Mouse (Mus musculus) kidney, adult 2 months (tissue): ENCODE data around the gene Tnpo2. TPM values are rescaled to one million over a fixed set of nuclear protein-coding genes. Genes with fewer than 3 reads are reported as not detected.
A peak's percentile ranks its signal among the peaks of the same experiment; 100 is the strongest.

Experiments
- DNase-seq: peaks from one replicate; pipeline ENCODE4 v3.0.0; 2021
- H3K27ac ChIP-seq: fragments of 200-500 bp; 2 replicates; pipeline ENCODE4 v1.5.1; 2012; ENCODE audit warnings: low read depth, low read length, control low read depth, inconsistent platforms; ENCODE audit not compliant: insufficient read depth
- H3K27me3 ChIP-seq: fragments of 200-500 bp; replicated peaks from 2 replicates; pipeline ENCODE4 v1.6.1; 2012; ENCODE audit warnings: mild to moderate bottlenecking, moderate library complexity, low read length, inconsistent platforms; ENCODE audit not compliant: control insufficient read depth, insufficient read depth
- H3K36me3 ChIP-seq: fragments of 200-500 bp; 2 replicates; pipeline ENCODE4 v1.6.1; 2012; ENCODE audit warnings: mild to moderate bottlenecking, moderate library complexity, low read length, inconsistent platforms; ENCODE audit not compliant: control insufficient read depth, insufficient read depth
- H3K4me1 ChIP-seq: fragments of 200-500 bp; 2 replicates; pipeline ENCODE4 v1.6.1; 2011; ENCODE audit warnings: low read length; ENCODE audit not compliant: control insufficient read depth, insufficient read depth
- H3K4me3 ChIP-seq: fragments of 200-500 bp; 2 replicates; pipeline ENCODE4 v1.5.1; 2011; ENCODE audit warnings: mild to moderate bottlenecking, low read depth, low read length, control low read depth; ENCODE audit not compliant: insufficient read depth
- CTCF ChIP-seq: fragments of 200-500 bp; conservative IDR thresholded peaks from 2 replicates; pipeline ENCODE4 v1.5.1; 2011; ENCODE audit warnings: low read depth, mild to moderate bottlenecking, control low read depth, low read length, moderate library complexity, mixed read lengths; ENCODE audit not compliant: insufficient read depth, insufficient read length
- POLR2A ChIP-seq: fragments of 200-500 bp; IDR thresholded peaks from one replicate; pipeline ENCODE4 v1.6.1; 2011; ENCODE audit warnings: low read depth, low read length, control low read depth
- WGBS: fragments of 180-500 bp; shearing (Covaris S2); methylation state at CpG from one replicate; pipeline ENCODE4 v1.1.7; 2018; 5-methylcytosine and 5-hydroxymethylcytosine counted together
- polyA plus RNA-seq: library from polyadenylated mRNA; depleted of rRNA; stranded (reverse); fragments of >200 nt; gene quantifications from 2 replicates; pipeline ENCODE4 v1.2.3, GENCODE M21; 2012

The Tnpo2 gene
- polyA plus RNA-seq, 1 experiment = 36.1 TPM

GRCm38 (mm10) chr8:85071514-85072281, 35.0 kb downstream of the Tnpo2 start, which contains the start of gene Dhps:
Gene Dhps, plus strand, starts transcription at chr8:85071757.
- DNase-seq = peak; percentile 95
- WGBS = under 1% methylated on average over 68 of the region's 68 CpGs
- H3K4me1 ChIP-seq = peaks cover 10% of the 10 kb centered on the region; the same call in 1 of the 2 replicates
- TF ChIP-seq CTCF = no peak
- TF ChIP-seq POLR2A = peak; percentile 38
- H3K27ac ChIP-seq = peak within 1 kb of the TSS; percentile 90
- H3K27me3 ChIP-seq = no peaks in the 10 kb centered on the region
- peak within 1 kb of the TSS; percentile 76 for H3K4me3 ChIP-seq
- H3K36me3 ChIP-seq = no peaks in the 10 kb centered on the region

- DNase-seq = no peak
- peaks cover 10% of the 10 kb centered on the region; the same call in 1 of the 2 replicates for H3K4me1 ChIP-seq
Measured at GRCm38 (mm10) chr8:85072364-85072929, 35.7 kb downstream of the Tnpo2 start.

GRCm38 (mm10) chr8:85073041-85073612, 36.4 kb downstream of the Tnpo2 start:
- DNase-seq = no peak
- H3K27ac ChIP-seq = no peak overlapping the region
- no peak overlapping the region for H3K4me3 ChIP-seq
- no peaks in the 10 kb centered on the region for H3K36me3 ChIP-seq
- 91% methylated on average over 15 of the region's 15 CpGs for WGBS
- H3K4me1 ChIP-seq = peaks cover 10% of the 10 kb centered on the region; the same call in 1 of the 2 replicates
- TF ChIP-seq CTCF = no peak
- no peak for TF ChIP-seq POLR2A
- H3K27me3 ChIP-seq = no peaks in the 10 kb centered on the region

More at GRCm38 (mm10) chr8:85072364-85072929, 35.7 kb downstream of the Tnpo2 start:
- TF ChIP-seq POLR2A (no peak), CTCF (no peak)
- no peaks in the 10 kb centered on the region for H3K36me3 ChIP-seq
- peak overlapping the region; percentile 54 for H3K27ac ChIP-seq
- H3K27me3 ChIP-seq = no peaks in the 10 kb centered on the region
- peak overlapping the region; percentile 76 for H3K4me3 ChIP-seq
- 22% methylated on average over 9 of the region's 9 CpGs for WGBS

GRCm38 (mm10) chr8:85074167-85074566, 37.5 kb downstream of the Tnpo2 start:
- Histone ChIP-seq H3K4me1 (peaks cover 10% of the 10 kb centered on the region; the same call in 1 of the 2 replicates), H3K36me3 (no peaks in the 10 kb centered on the region), H3K27me3 (no peaks in the 10 kb centered on the region), H3K27ac (no peak overlapping the region), H3K4me3 (no peak overlapping the region)
- WGBS = 62% methylated on average over 10 of the region's 10 CpGs
- no peak for DNase-seq
- TF ChIP-seq POLR2A (no peak), CTCF (no peak)

- DNase-seq = no peak
- no peaks in the 10 kb centered on the region for H3K27me3 ChIP-seq
- H3K36me3 ChIP-seq = no peaks in the 10 kb centered on the region
- H3K27ac ChIP-seq = no peak overlapping the region
- TF ChIP-seq POLR2A = no peak
- no peak for TF ChIP-seq CTCF
- 80% methylated on average over 10 of the region's 10 CpGs for WGBS
- peaks cover 12% of the 10 kb centered on the region; the same call in 1 of the 2 replicates for H3K4me1 ChIP-seq
- H3K4me3 ChIP-seq = no peak overlapping the region
Measured at GRCm38 (mm10) chr8:85074617-85075016, 37.9 kb downstream of the Tnpo2 start.

GRCm38 (mm10) chr8:85076001-85076400, 39.3 kb downstream of the Tnpo2 start:
- no peaks in the 10 kb centered on the region for H3K36me3 ChIP-seq
- TF ChIP-seq CTCF (peak; percentile 65), POLR2A (no peak)
- H3K4me1 ChIP-seq = peaks cover 10% of the 10 kb centered on the region; the same call in 1 of the 2 replicates
- H3K27me3 ChIP-seq = no peaks in the 10 kb centered on the region
- no peak overlapping the region for H3K27ac ChIP-seq
- H3K4me3 ChIP-seq = no peak overlapping the region
- DNase-seq = peak; percentile 69
- 79% methylated on average over 9 of the region's 9 CpGs for WGBS

GRCm38 (mm10) chr8:85076993-85077392, 40.3 kb downstream of the Tnpo2 start:
- Histone ChIP-seq H3K36me3 (no peaks in the 10 kb centered on the region), H3K27ac (no peak overlapping the region), H3K4me3 (no peak overlapping the region), H3K4me1 (peaks cover 16% of the 10 kb centered on the region), H3K27me3 (no peaks in the 10 kb centered on the region)
- DNase-seq = peak; percentile 88
- TF ChIP-seq CTCF (peak; percentile 99), POLR2A (no peak)
- whole genome bisulfite sequencing = 0% methylated on average over 2 of the region's 2 CpGs
